Mouse (Mus musculus) kidney, postnatal 14 days (tissue): ENCODE results near the gene Ube2n.
A peak's percentile ranks its signal among the peaks of the same experiment; 100 is the strongest.
"Not testable (repeated sequence)": the region's sequence is repeated elsewhere in the genome, so short reads cannot be mapped to it uniquely, and the experiment has no call there.

Source experiments
- DNase-seq: peaks from one replicate; pipeline ENCODE4 v3.0.0; 2022; ENCODE audit warnings: mixed read lengths

The Ube2n gene

GRCm38 (mm10) chr10:95526495-95527122 is 11.7 kb downstream of the Ube2n start:
- no peak for DNase-seq

GRCm38 (mm10) chr10:95530551-95531121 is 15.7 kb downstream of the Ube2n start:
- DNase-seq = no peak

DNA sequence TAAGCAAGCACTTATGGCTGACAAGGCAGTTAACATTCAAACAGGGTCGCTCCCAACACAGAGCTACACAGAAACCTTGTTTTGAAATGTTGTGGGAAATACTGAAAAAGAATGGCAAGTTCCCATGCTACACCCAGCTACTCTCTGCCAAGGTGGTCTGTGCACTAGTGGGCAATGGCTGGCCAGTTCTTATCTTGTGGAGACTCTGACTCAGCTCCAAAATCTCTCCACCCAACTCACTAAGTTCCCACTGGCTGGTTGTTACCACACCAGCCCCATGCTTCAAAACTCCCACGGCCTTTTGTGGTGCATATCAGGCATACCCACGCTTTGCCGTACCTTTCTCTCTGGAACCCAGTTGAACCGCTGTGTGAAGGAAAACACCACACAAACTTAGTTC is 18.0 kb downstream of the Ube2n start:
- no peak for DNase-seq

GRCm38 (mm10) chr10:95533382-95533781 is 18.4 kb downstream of the Ube2n start:
- DNase-seq = peak; percentile 53

- DNase-seq = no peak
Measured at GRCm38 (mm10) chr10:95535399-95536221, 20.7 kb downstream of the Ube2n start.

- DNase-seq = no peak
Measured at GRCm38 (mm10) chr10:95536222-95536541, 21.2 kb downstream of the Ube2n start.

GRCm38 (mm10) chr10:95539260-95539659 is 24.3 kb downstream of the Ube2n start:
- DNase-seq = no peak

DNA sequence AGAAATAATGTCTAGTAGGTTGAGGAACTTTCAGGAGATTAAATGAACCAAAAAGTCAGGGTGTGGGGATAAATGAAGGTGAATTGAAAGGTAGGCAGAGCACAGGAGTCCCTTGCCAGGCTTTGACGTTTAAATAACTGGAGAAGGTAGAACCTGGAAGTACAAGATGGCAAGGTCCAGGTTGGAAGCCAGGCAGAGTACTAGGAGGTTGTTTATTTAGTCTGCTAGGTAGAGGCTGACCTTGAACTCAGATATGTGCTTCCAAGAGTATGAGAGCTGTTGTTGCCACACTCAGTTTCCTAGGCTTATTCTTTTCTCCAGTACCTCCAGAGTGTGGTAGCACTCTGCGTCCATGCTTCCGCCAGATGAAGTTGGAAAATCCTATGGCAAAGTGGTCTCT is 24.9 kb downstream of the Ube2n start:
- no peak for DNase-seq

GRCm38 (mm10) chr10:95542916-95543315 is 28.0 kb downstream of the Ube2n start:
- no peak for DNase-seq

- DNase-seq = no peak
Measured at GRCm38 (mm10) chr10:95543377-95543776, 28.4 kb downstream of the Ube2n start.

DNA sequence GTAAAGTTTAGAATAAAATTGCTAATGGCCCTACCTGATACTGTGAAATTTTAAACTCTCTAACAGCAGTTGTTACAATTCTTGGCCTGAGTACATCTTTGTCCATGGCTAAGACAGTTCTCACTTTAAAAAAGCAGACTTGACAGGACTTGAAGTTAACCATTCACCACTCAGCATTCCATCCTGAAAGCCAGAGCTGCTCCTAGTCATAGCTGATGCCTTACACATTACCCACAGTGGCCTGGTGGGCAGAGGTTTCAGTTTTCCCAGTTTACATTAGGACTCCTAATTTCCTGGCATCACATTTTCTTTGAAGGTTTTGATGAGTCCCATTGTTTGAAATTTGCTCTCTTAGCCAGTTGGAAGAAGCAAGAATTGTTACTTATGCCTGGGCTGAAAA is 29.1 kb downstream of the Ube2n start:
- DNase-seq = peak; percentile 52

- DNase-seq = no peak
Measured at GRCm38 (mm10) chr10:95544651-95545050, 29.7 kb downstream of the Ube2n start.

DNA sequence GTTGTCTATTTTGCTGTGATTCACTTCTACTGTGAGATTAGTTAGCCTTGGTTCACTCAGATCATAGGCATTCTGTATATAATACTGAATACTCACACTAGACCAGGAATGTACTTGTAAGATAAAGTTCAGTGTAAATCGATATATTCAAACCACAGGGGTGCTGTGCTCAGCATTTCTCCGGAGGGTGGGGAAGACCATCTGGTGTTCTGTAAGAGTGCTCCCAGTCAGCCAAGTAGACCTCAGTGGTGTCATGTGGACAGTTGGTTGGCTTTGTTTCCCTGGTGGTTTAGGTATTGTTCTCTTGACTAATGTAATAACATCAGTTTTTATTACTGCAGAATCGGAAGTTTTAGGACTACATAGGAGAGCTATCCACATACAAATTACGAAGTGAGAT is 30.1 kb downstream of the Ube2n start:
- no peak for DNase-seq

GRCm38 (mm10) chr10:95546178-95546577 is 31.2 kb downstream of the Ube2n start:
- no peak for DNase-seq

GRCm38 (mm10) chr10:95548154-95548826 is 33.3 kb downstream of the Ube2n start:
- DNase-seq = no peak

GRCm38 (mm10) chr10:95549080-95549479 is 34.1 kb downstream of the Ube2n start:
- not testable (repeated sequence) for DNase-seq

DNA sequence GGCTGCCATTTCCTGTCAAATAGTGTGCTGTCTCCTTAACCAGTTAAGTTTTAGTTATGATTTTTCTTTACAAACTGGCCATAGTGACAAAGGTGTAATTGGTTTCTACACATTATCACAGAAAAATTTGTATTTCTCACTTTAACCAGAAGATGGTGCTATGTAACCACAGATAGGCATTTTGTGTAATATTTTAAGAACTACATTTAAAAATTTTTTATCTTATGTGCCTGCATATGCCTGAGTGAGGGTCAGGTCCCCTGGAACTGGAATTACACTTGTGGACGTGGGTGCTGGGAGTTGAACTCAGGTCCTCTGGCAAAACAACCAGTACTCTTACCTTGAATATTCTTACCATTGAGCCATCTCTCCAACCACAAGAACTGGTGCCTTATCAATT is 35.6 kb downstream of the Ube2n start:
- DNase-seq = no peak

DNA sequence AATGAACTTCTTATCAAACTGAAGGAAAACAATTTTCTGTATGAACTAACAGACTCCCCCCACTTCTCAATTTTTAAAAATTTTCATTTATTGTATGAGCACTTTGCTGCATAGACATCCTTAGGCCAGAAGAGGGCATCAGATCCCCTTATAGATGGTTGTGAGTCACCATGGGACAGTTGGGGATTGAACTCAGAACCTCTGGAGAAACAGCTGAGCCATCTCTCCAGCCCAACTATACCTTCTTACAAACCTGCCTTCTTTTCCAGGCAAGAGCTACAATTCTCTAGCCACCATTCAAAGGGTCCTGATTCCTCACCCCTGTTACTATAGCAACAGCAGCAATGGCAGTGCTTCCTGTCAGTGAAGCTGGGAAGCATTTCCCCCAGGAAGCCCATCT is 36.8 kb downstream of the Ube2n start:
- DNase-seq = no peak

GRCm38 (mm10) chr10:95552326-95552725 is 37.4 kb downstream of the Ube2n start:
- DNase-seq = no peak

- no peak for DNase-seq
Measured at GRCm38 (mm10) chr10:95555866-95556265, 40.9 kb downstream of the Ube2n start.

DNA sequence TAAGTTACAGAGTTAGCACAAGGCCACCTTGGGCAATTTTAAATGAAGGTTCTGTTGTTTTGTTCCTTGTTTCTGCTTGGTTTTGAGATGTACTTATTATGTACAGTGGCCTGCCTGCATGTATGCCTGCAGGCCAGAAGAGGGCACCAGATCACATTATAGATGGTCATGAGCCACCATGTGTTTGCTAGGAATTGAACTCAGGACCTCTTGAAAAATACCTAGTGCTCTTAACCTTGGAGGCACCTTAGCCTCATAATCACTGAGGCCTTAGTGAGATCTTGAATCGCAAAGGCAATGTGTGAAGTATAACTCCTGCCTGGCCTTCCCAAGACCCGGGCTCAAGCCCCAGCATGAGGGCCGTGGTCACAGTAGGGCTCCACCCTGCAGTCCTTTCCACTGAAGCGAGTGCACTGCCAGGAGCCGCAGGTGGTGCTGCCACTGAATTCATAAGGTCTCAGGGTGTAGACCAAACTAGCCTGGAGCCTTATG is 42.4 kb downstream of the Ube2n start:
- DNase-seq = no peak

DNA sequence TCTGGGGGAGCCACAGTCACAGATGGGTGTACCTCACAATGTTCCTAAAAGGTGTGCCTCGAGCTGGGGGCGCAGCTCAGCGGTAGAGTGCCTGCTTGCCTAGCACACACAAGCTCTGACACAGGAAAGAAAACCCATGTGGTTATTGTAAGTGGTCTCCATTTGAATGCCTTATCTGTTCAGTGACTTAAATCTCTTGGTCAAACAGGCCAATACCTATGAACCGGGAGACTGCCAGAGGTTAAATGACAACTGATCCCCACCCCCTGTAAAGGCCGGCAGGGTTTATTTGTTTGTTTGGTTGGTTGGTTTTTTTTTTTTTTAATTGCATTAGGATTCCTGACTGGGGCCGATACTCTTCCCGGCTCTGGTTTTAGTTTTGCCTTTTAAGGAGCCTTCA is 44.5 kb downstream of the Ube2n start:
- no peak for DNase-seq

DNA sequence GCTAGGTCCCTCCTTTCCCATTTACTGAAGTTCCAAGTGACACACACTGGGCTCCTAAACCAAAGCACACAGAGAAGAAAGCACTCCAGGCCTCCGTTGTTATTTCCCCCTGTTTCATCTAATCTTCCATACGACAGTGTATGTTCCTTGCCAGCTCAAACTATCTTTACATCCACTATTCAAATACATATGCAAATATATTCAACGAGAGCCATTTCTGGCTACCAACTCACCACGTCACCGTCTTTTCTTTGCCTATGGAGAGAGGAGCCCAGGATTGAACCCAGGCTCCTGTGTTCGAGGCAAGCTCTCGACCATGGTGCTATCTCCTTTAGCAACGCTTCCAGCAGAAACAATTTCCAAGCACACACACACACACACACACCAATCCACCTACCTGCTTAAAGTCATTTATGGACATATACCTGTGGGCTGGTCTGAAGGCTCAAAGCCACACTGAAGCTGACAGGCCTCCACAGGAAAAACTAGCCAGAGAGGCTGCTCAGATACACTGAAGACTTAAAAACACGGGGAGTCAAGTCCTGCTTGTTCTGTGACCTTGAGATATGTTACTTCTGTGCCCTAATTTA is 45.5 kb downstream of the Ube2n start:
- DNase-seq = no peak
